Mouse (Mus musculus) G1E (cell line): ENCODE measurements around the gene Nsg2. TPM values are rescaled to one million over a fixed set of nuclear protein-coding genes. Genes with fewer than 3 reads are reported as not detected.

Experiments used
- ATAC-seq: 2 replicates; pipeline ENCODE4 v1.8.0; 2016; ENCODE audit warnings: mild to moderate bottlenecking; ENCODE audit not compliant: insufficient number of reproducible peaks, poor library complexity, low FRiP score, severe bottlenecking; ENCODE audit errors: extremely low read depth
- DNase-seq: peaks from one replicate; pipeline ENCODE4 v3.0.0; 2012; ENCODE audit warnings: low spot score
- H3K27me3 ChIP-seq: 2 replicates; pipeline ENCODE4 v1.6.1; 2012; ENCODE audit warnings: mild to moderate bottlenecking, low read length, inconsistent platforms; ENCODE audit not compliant: insufficient read depth
- H3K36me3 ChIP-seq: replicated peaks from 2 replicates; pipeline ENCODE3; 2012; ENCODE audit warnings: mild to moderate bottlenecking, inconsistent platforms
- H3K4me1 ChIP-seq: 2 replicates; pipeline ENCODE4 v1.6.1; 2012; ENCODE audit warnings: low read depth, low read length, inconsistent platforms, mixed read lengths; ENCODE audit not compliant: insufficient read depth
- H3K4me3 ChIP-seq: 2 replicates; pipeline ENCODE4 v1.5.1; 2012; ENCODE audit warnings: low read depth, mild to moderate bottlenecking, inconsistent platforms, low read length, moderate library complexity, mixed read lengths
- H3K9me3 ChIP-seq: replicated peaks from 2 replicates; pipeline ENCODE4 v1.6.1; 2012; ENCODE audit warnings: inconsistent platforms
- CTCF ChIP-seq: IDR thresholded peaks from 2 replicates; pipeline ENCODE4 v1.5.1; 2012; ENCODE audit warnings: low read depth, low read length, inconsistent platforms, mixed read lengths
- GATA1 ChIP-seq: IDR thresholded peaks from 2 replicates; pipeline ENCODE4 v1.6.1; 2012; ENCODE audit warnings: borderline replicate concordance, low read length, inconsistent platforms, mixed read lengths
- GATA2 ChIP-seq: IDR thresholded peaks from 2 replicates; pipeline ENCODE4 v1.6.1; 2012; ENCODE audit warnings: low read depth, low read length, inconsistent platforms, borderline replicate concordance
- POLR2AphosphoS5 ChIP-seq: IDR thresholded peaks from 2 replicates; pipeline ENCODE4 v1.6.1; 2012; ENCODE audit warnings: low read depth, low read length, inconsistent platforms; ENCODE audit not compliant: insufficient replicate concordance
- TAL1 ChIP-seq: conservative IDR thresholded peaks from 2 replicates; pipeline ENCODE4 v1.6.1; 2012; ENCODE audit warnings: low read depth, low read length, inconsistent platforms, mixed read lengths
- polyA plus RNA-seq: library from polyadenylated mRNA; stranded (reverse); fragments of >175 nt; gene quantifications from 2 replicates; pipeline ENCODE4 v1.2.3, GENCODE M21; 2012
- total RNA-seq, 2 experiments: library from RNA; stranded (forward) in 1 of 2; stranded (reverse) in 1 of 2; fragments of 200-1000 nt in 1 of 2; fragments of >200 nt in 1 of 2; fragmentation: Nextera tagmentation in 1 of 2; gene quantifications; 2 replicates each; pipeline ENCODE4 v1.2.3; 2014 to 2017

Nsg2 gene
- total and polyA plus RNA-seq, 3 experiments: 0.49 TPM; not detected in 2

DNA sequence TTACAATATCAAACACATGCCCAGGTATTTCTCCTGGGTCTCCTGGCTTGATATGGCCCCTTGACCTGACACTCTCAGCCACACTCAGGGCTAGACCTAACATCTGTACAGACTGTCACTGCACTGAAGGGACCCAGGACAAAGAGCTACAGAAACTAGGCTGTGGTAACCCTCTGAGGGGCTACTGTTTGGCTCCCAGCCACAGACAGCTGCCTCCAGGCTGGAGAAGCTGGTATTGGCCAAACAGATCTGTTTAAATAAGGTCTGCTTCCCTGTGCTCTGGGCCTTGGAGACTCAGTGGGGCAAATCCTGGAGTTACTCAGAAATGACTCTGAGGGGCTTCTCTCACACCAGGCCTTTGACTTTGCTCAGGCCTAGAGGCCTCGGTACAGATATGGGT lies 86.3 kb downstream of the Nsg2 start:
- ATAC-seq (no peak), DNase-seq (no peak)
- TF ChIP-seq GATA1 (no peak), GATA2 (no peak), POLR2AphosphoS5 (no peak), CTCF (no peak), TAL1 (no peak)

GRCm38 (mm10) chr11:32087376-32087775 lies 87.1 kb downstream of the Nsg2 start:
- Histone ChIP-seq H3K9me3 (no peaks in the 10 kb centered on the region), H3K27me3 (peaks cover 2% of the 10 kb centered on the region), H3K4me1 (peaks cover 7% of the 10 kb centered on the region), H3K4me3 (no peak overlapping the region), H3K36me3 (no peaks in the 10 kb centered on the region)
- ATAC-seq (no peak), DNase-seq (no peak)
- TF ChIP-seq POLR2AphosphoS5: no peak
- no peak for TF ChIP-seq GATA2
- TF ChIP-seq GATA1: no peak
- no peak for TF ChIP-seq CTCF

More for the DNA sequence above, 86.3 kb downstream of the Nsg2 start:
- H3K4me3 ChIP-seq: no peak overlapping the region
- peaks cover 2% of the 10 kb centered on the region for H3K27me3 ChIP-seq
- no peaks in the 10 kb centered on the region for H3K9me3 ChIP-seq
- peaks cover 8% of the 10 kb centered on the region for H3K4me1 ChIP-seq
- no peaks in the 10 kb centered on the region for H3K36me3 ChIP-seq

- DNase-seq (no peak), ATAC-seq (no peak)
- H3K4me1 ChIP-seq: peaks cover 3% of the 10 kb centered on the region
- H3K27me3 ChIP-seq: peaks cover 2% of the 10 kb centered on the region
- no peak for TF ChIP-seq POLR2AphosphoS5
- TF ChIP-seq CTCF: no peak
- no peak for TF ChIP-seq GATA1
- TF ChIP-seq TAL1: no peak
- TF ChIP-seq GATA2: no peak
- no peaks in the 10 kb centered on the region for H3K36me3 ChIP-seq
- no peaks in the 10 kb centered on the region for H3K9me3 ChIP-seq
- H3K4me3 ChIP-seq: no peak overlapping the region
Measured at GRCm38 (mm10) chr11:32087779-32088442, 87.6 kb downstream of the Nsg2 start.

DNA sequence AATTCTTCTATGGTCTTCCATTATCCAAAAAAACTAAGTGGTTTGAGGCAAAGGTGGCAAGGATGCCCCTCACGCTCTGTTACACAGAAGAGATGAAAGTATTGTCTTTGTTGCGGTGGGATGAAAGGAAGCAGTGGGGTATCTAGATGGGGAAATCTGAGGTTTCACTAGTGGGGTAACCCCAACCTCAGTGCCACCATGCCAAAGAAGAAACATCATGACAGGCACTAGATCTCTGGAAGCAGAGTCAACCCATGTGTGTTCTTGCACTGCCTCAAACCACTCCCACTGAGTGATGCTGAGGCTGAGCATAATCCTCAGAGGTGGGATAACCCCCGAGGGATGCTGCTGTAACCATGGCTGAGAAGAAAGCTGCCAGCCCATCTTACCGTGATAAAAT lies 95.5 kb downstream of the Nsg2 start:
- Histone ChIP-seq H3K36me3 (no peaks in the 10 kb centered on the region), H3K9me3 (no peaks in the 10 kb centered on the region), H3K27me3 (peaks cover 3% of the 10 kb centered on the region; the same call in 1 of the 2 replicates), H3K4me1 (no peaks in the 10 kb centered on the region), H3K4me3 (no peak overlapping the region)
- ATAC-seq (no peak), DNase-seq (no peak)
- TF ChIP-seq TAL1 (no peak), CTCF (no peak), GATA2 (no peak), GATA1 (no peak), POLR2AphosphoS5 (no peak)

- H3K4me3 ChIP-seq: no peak overlapping the region
- DNase-seq: no peak
- H3K27me3 ChIP-seq: peaks cover 3% of the 10 kb centered on the region; the same call in 1 of the 2 replicates
- H3K9me3 ChIP-seq: no peaks in the 10 kb centered on the region
- TF ChIP-seq GATA1 (no peak), POLR2AphosphoS5 (no peak), TAL1 (no peak), CTCF (no peak), GATA2 (no peak)
- ATAC-seq: no peak
- H3K36me3 ChIP-seq: no peaks in the 10 kb centered on the region
- H3K4me1 ChIP-seq: no peaks in the 10 kb centered on the region
Measured at GRCm38 (mm10) chr11:32096346-32096745, 96.1 kb downstream of the Nsg2 start.

DNA sequence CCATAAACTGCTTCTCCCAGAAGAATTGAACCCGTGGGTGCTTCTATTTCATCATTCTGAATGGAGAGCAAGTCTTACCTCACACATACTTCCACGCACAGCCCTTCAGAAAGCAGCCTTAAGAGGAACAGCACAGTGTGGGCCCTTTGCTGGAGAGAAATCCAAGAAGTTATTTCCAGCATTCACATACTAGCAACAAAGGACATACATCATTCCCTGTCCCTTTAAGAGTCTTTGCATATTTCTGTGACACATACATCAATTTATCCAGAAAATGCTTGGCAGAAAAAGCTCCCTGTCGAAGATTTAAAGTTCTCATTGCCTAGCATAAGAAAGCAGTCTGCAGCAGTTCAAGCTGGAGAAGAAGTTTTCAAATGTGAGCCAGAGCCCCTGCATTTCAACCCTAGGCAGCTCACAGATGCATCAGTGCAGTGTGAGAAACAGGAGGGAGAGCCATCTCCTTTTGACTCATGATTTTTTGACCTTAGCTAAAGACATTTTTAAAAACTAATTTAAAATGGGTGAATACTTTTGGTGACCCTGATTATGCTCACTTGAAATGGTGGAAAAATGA lies 100.9 kb downstream of the Nsg2 start:
- peaks cover 3% of the 10 kb centered on the region; the same call in 1 of the 2 replicates for H3K27me3 ChIP-seq
- TF ChIP-seq TAL1 (no peak), GATA2 (no peak), CTCF (no peak), GATA1 (no peak), POLR2AphosphoS5 (no peak)
- no peaks in the 10 kb centered on the region for H3K36me3 ChIP-seq
- ATAC-seq: no peak
- no peak for DNase-seq
- no peak overlapping the region for H3K4me3 ChIP-seq
- no peaks in the 10 kb centered on the region for H3K4me1 ChIP-seq
- H3K9me3 ChIP-seq: no peaks in the 10 kb centered on the region
